Mouse (Mus musculus): Measurements from ENCODE around the gene Rgs7bp.
"Not testable (repeated sequence)": the region's sequence is repeated elsewhere in the genome, so short reads cannot be mapped to it uniquely, and the experiment has no call there.

Rgs7bp gene

DNA sequence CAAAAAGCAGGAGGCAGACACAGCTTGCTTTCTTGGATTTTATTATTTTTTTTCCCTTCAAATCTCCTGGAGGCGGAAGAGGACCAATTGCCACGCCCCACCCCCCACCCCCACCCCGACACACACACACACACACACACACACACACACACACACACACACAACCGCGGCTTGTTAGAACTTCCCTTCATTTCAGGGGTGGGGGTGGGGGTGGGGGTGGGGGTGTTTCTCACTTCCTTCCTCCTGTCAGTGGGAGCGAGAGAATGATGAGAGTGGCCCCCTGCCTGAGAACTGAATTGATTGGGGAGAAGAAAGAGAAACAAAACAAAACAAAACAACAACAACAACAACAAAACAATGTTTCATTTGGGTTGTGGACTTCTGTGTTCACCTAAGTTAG is 117.0 kb downstream of the Rgs7bp start:
- no peak for DNase-seq (ENCODE audit: low spot score)

DNA sequence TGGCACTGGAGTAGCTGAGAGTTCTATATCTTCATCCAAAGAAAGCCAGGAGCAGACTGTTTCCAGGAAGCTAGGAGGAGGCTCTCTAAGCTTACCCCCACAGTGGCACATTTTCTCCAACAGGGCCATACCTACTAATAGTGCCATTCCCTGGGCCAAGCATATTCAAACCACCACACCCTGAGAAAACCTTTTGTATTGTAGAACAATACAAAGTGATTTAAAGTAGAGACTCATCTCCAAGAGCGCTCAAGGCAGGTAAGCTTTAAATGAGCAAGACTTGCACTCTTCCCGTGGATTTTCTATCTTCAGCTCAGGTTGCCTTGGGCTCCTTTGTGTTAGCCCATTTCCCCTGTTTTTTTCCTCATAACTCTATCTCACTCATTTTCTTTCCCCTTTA is 118.1 kb downstream of the Rgs7bp start:
- no peak for DNase-seq (ENCODE audit: low spot score)

DNA sequence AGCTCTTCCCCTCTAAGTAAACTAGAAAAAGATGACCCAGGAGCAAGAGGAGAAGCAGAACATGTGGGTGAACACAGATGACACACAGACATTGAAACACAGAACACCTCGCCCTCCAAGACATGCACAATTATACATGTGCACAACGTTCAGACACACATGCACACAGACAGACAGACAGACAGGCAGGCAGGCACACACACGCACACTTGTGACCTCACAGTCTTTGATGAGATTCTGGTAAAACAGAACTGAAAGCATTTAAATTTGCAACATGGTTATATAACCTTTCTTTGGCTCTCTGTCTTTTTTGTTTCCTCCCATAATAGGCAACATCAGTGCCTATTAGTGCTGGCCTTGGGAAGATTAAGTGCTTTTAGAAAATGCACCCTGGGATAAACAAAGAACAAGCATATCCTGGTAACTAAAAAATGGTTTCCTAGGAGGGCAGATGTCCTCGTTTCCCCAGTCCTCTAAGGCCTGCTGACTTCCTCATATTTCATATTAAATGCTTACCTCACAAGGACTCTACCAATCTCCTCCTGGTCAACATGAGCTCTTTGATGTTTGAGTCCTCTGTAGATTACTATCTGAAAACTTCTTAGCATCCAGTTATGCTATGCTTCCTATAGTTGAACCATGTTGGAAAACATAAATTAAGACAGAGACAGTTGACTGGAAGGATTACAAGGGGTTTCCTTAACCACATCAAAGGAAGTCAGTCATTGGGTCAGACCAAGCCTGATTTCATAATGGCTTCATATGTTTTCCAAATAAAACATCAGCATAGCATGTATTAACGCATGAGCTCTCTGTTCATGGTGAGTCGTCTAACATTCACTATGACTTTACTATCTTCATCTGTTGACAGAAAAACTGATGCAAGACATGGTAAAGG is 122.8 kb downstream of the Rgs7bp start:
- no peak for DNase-seq (ENCODE audit: low spot score)

DNA sequence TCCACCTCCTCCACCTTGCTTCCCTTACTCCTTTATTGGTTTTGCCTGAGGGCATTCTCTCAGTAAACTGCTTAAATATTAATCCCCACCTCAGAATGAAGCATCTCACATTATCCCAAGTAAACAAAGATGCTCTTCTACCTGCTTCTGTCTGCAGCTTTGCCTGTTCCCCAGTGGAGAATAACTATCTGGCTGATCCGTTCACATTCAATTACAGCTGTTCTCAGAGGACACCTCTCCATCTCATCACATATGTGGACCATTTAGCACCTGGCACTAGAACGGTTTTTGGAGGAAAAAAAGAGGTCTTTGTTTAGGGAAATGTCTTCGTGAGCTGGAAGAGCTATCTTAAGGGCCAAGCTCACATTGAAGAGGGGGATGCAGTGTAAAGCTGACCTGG is 123.9 kb downstream of the Rgs7bp start:
- DNase-seq (ENCODE audit: low spot score): no peak

DNA sequence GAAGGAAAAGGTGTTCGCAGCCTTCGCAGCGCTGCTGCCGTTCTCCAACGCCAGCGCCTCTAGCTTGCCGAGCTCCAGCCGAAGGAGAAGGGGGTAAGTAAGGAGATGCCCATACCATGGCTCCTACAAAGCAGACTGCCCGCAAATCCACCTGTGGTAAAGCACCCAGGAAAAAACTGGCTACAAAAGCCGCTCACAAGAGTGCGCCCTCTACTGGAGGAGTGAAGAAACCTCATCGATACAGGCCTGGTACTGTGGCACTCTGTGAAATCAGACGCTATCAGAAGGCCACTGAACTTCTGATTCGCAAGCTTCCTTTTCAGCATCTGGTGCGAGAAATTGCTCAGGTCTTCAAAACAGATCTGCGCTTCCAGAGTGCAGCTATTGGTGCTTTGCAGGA is 136.1 kb downstream of the Rgs7bp start:
- DNase-seq (ENCODE audit: low spot score): no peak

DNA sequence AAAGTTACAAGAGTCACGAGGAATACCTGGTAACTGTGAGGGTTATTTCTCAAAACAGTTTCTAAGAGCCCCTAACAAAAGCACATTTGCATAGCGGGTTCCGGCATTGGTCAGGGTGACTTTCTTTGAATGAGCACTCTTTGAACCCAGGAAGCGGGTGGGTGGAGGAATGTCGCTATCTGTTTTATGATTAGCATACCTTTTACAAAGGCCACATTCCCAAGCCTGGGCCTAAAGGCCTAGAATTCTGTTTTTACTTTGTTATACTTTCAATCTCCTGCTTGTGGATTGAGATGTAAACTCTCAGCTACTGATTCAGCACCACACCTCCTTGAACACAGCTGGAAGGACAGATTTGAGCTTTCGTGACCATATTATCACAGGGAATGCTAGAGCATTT is 138.0 kb downstream of the Rgs7bp start:
- DNase-seq (ENCODE audit: low spot score): not testable (repeated sequence)

DNA sequence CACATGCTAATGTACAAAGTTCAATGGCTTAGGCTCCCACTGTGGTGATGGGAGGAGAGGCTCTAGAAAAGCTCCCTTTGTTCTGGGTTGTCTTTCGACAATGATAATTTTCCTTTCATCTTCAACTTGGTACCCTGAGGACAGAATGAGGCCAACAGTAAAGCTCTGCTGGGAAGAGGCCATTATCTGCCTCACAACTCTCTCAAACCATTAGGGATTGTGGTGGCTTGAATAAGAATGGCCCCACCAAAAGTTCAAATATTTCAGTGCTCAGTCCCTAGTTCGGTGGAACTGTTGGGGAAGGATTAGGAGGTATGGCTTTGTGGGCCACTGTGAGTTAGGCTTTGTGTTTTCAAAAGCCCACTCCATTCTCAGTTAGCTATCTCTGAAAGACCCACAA is 138.6 kb downstream of the Rgs7bp start:
- no peak for DNase-seq (ENCODE audit: low spot score)

DNA sequence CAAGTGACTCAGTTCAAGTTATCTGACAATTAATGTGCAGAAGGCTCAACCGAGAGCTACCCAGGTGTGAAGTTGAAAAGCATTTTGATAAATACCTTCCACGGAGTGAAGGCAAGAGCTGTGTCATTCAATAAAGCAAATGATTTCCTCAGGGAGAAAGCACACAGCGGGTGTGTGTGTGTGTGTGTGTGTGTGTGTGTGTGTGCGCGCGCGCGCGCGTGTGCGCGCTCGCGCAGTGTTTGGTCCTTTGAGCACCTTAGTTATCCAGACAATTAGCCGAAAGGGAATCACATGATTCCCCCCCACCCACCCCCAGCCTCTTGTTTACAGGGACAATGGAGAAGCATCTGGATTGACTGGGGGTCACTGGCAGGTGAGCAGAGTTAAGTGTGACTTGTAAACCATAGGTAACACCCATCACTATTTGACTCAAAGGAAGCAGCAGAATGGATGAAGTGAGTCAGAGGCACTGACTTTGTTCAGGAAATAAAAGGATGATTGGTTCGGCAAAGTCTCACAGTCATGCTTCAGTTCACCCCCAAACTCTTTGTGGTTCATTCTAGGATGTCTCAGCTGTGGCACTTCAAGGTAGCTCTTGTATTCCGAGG is 140.3 kb downstream of the Rgs7bp start:
- DNase-seq (ENCODE audit: low spot score): no peak

DNA sequence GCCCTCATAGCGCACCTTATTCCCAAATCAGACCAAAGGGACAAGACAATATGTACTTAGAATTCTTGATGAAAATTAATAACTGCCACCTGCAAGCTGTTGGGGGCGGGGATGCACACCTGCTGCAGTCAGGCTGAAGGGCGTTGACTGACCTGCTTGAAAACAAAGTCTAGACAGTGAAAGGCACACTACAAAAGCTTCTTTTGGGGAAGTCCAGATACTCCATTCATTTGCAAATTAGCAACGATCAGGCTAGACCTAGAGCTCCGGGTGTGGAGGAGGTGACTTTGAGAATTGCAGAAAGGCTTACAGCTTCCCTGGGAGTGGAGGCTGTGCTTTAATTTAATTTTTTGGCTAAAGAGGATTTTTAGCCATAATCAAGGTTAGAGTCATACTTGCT is 143.1 kb downstream of the Rgs7bp start:
- not testable (repeated sequence) for DNase-seq (ENCODE audit: low spot score)

DNA sequence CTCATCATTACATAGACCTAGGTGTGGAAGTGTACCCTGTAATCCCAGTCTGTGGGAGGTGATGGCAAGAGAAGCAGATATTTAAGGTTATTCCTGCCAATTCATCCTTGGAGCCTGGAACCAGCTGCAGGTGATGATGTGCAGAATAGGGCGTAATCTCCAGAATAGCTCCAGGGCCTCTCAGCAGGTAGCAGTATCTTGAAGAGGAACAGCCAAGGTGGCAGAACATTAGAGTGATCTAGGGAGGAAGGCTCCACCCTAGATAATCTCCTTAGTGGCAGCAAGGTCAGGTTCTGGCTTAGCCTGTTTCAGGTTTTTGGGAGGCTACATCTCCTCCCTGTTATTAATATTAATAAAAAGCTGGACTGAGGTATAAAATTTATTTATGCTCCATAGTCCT is 143.7 kb downstream of the Rgs7bp start:
- not testable (repeated sequence) for DNase-seq (ENCODE audit: low spot score)

DNA sequence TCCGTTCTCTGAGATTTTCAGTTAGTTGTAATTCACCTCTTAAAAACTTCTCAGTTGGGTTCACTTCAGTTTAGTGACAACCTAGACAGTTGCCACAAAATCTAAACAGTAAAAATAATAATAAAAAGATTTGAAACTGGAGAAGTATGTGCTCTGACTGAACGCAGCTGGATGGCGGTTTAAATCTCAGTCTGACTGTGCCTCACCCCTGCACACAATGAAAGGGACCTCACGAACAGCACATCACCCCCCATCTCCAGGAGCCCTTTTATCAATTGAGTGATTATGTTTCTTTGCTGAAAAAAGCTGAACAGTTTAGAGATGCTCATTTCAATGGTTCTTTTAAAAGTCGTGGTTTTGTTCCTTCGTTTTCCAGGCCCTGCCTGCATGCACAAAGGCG is 146.0 kb downstream of the Rgs7bp start:
- no peak for DNase-seq (ENCODE audit: low spot score)
